Mouse (Mus musculus): Measurements from ENCODE around the gene Sap25. TPM values are rescaled to one million over a fixed set of nuclear protein-coding genes. Genes with fewer than 3 reads are reported as not detected.

The Sap25 gene
- total RNA-seq, 2 experiments from 2014 or later, result 20.8 to 32.1 TPM

GRCm38 (mm10) chr5:137689974-137690373 is 48.8 kb downstream of the Sap25 start:
- no peak for ATAC-seq (replicated peaks; ENCODE audit: poor library complexity, severe bottlenecking)

- no peak for ATAC-seq (replicated peaks; ENCODE audit: poor library complexity, severe bottlenecking)
Measured at GRCm38 (mm10) chr5:137690531-137690930, 49.4 kb downstream of the Sap25 start.

- no peak for ATAC-seq (replicated peaks; ENCODE audit: poor library complexity, severe bottlenecking)
Measured at GRCm38 (mm10) chr5:137691881-137692280, 50.7 kb downstream of the Sap25 start.

Other genes with a start within 250 kb of the Sap25 start
- gene Zan, start 164.3 kb upstream of the Sap25 start, total RNA-seq (2014; fragmentation: Nextera tagmentation), result 0.66 and 4.7 TPM in 2 replicates
- 0.04 and 0.05 TPM in 2 replicates for gene Zan, start 164.3 kb upstream of the Sap25 start, total RNA-seq (2017)
- gene Pop7, start 138.8 kb upstream of the Sap25 start, total RNA-seq (2014; fragmentation: Nextera tagmentation), result 31.2 and 36.5 TPM in 2 replicates
- gene Pop7, start 138.8 kb upstream of the Sap25 start, total RNA-seq (2017), result 18.3 and 28.9 TPM in 2 replicates
- 21.0 and 21.7 TPM in 2 replicates for gene Gigyf1, start 122.8 kb upstream of the Sap25 start, total RNA-seq (2014; fragmentation: Nextera tagmentation)
- 5.2 and 7.7 TPM in 2 replicates for gene Gigyf1, start 122.8 kb upstream of the Sap25 start, total RNA-seq (2017)
- not detected in 2 replicates for gene Epo, start 108.1 kb upstream of the Sap25 start, total RNA-seq (2014; fragmentation: Nextera tagmentation)
- not detected in 2 replicates for gene Epo, start 108.1 kb upstream of the Sap25 start, total RNA-seq (2017)
- gene Gnb2, start 107.8 kb upstream of the Sap25 start, total RNA-seq (2014; fragmentation: Nextera tagmentation), result 335 and 473 TPM in 2 replicates
- gene Gnb2, start 107.8 kb upstream of the Sap25 start, total RNA-seq (2017), result 226 and 299 TPM in 2 replicates
- gene Actl6b, start 87.8 kb upstream of the Sap25 start, total RNA-seq (2014; fragmentation: Nextera tagmentation), result not detected in 2 replicates
- gene Actl6b, start 87.8 kb upstream of the Sap25 start, total RNA-seq (2017), result not detected in 2 replicates
- gene Tfr2, start 71.5 kb upstream of the Sap25 start, total RNA-seq (2014; fragmentation: Nextera tagmentation), result 5.8 and 20.3 TPM in 2 replicates
- 7.5 and 10.2 TPM in 2 replicates for gene Tfr2, start 71.5 kb upstream of the Sap25 start, total RNA-seq (2017)
- 146 and 159 TPM in 2 replicates for gene Mospd3, start 40.3 kb upstream of the Sap25 start, total RNA-seq (2014; fragmentation: Nextera tagmentation)
- gene Mospd3, start 40.3 kb upstream of the Sap25 start, total RNA-seq (2017), result 4.0 and 7.4 TPM in 2 replicates
- not detected in 2 replicates for gene Pcolce, start 27.6 kb upstream of the Sap25 start, total RNA-seq (2014; fragmentation: Nextera tagmentation)
- 0.62 TPM in 1 of 2 replicates, not detected in the other for gene Pcolce, start 27.6 kb upstream of the Sap25 start, total RNA-seq (2017)
- not detected in 2 replicates for gene Fbxo24, start 12.3 kb upstream of the Sap25 start, total RNA-seq (2014; fragmentation: Nextera tagmentation)
- not detected in 2 replicates for gene Fbxo24, start 12.3 kb upstream of the Sap25 start, total RNA-seq (2017)
- gene Lrch4, start 12.2 kb upstream of the Sap25 start, total RNA-seq (2014; fragmentation: Nextera tagmentation), result 57.4 and 73.0 TPM in 2 replicates
- 34.6 and 42.2 TPM in 2 replicates for gene Lrch4, start 12.2 kb upstream of the Sap25 start, total RNA-seq (2017)
- gene Gm20605, start 12.2 kb upstream of the Sap25 start, total RNA-seq (2014; fragmentation: Nextera tagmentation), result 13.2 and 16.4 TPM in 2 replicates
- 0.62 and 3.6 TPM in 2 replicates for gene Gm20605, start 12.2 kb upstream of the Sap25 start, total RNA-seq (2017)
- gene Irs3, start 4.4 kb downstream of the Sap25 start, total RNA-seq (2014; fragmentation: Nextera tagmentation), result not detected in 2 replicates
- gene Irs3, start 4.4 kb downstream of the Sap25 start, total RNA-seq (2017), result not detected in 2 replicates
- gene Agfg2, start 43.4 kb downstream of the Sap25 start, total RNA-seq (2014; fragmentation: Nextera tagmentation), result 13.7 and 15.0 TPM in 2 replicates
- gene Agfg2, start 43.4 kb downstream of the Sap25 start, total RNA-seq (2017), result 10.7 and 13.9 TPM in 2 replicates
- not detected in 2 replicates for gene Nyap1, start 100.3 kb downstream of the Sap25 start, total RNA-seq (2014; fragmentation: Nextera tagmentation)
- not detected in 2 replicates for gene Nyap1, start 100.3 kb downstream of the Sap25 start, total RNA-seq (2017)
- 71.5 and 78.5 TPM in 2 replicates for gene Tsc22d4, start 104.4 kb downstream of the Sap25 start, total RNA-seq (2014; fragmentation: Nextera tagmentation)
- 57.5 and 74.8 TPM in 2 replicates for gene Tsc22d4, start 104.4 kb downstream of the Sap25 start, total RNA-seq (2017)
- 29.4 and 36.7 TPM in 2 replicates for gene Ppp1r35, start 137.5 kb downstream of the Sap25 start, total RNA-seq (2014; fragmentation: Nextera tagmentation)
- gene Ppp1r35, start 137.5 kb downstream of the Sap25 start, total RNA-seq (2017), result 22.9 and 24.1 TPM in 2 replicates
- gene Mepce, start 146.3 kb downstream of the Sap25 start, total RNA-seq (2014; fragmentation: Nextera tagmentation), result 33.9 and 35.2 TPM in 2 replicates
- 14.5 and 48.4 TPM in 2 replicates for gene Mepce, start 146.3 kb downstream of the Sap25 start, total RNA-seq (2017)
- 1.0 and 2.6 TPM in 2 replicates for gene Zcwpw1, start 146.5 kb downstream of the Sap25 start, total RNA-seq (2014; fragmentation: Nextera tagmentation)
- gene Zcwpw1, start 146.5 kb downstream of the Sap25 start, total RNA-seq (2017), result 12.7 and 13.0 TPM in 2 replicates
- gene Pilra, start 194.9 kb downstream of the Sap25 start, total RNA-seq (2014; fragmentation: Nextera tagmentation), result 3.2 and 4.0 TPM in 2 replicates
- gene Pilra, start 194.9 kb downstream of the Sap25 start, total RNA-seq (2017), result 11.4 and 12.7 TPM in 2 replicates
- gene Pilrb1, start 216.8 kb downstream of the Sap25 start, total RNA-seq (2014; fragmentation: Nextera tagmentation), result 3.5 and 12.1 TPM in 2 replicates
- 7.2 and 7.6 TPM in 2 replicates for gene Pilrb1, start 216.8 kb downstream of the Sap25 start, total RNA-seq (2017)
- gene Pilrb2, start 230.5 kb downstream of the Sap25 start, total RNA-seq (2014; fragmentation: Nextera tagmentation), result 3.2 and 13.2 TPM in 2 replicates
- gene Pilrb2, start 230.5 kb downstream of the Sap25 start, total RNA-seq (2017), result 4.3 and 10.3 TPM in 2 replicates